Mouse (Mus musculus) embryonic facial prominence, embryonic 13.5 days (tissue): ENCODE results near the gene Ccnk. TPM values are rescaled to one million over a fixed set of nuclear protein-coding genes. Genes with fewer than 3 reads are reported as not detected.

Experiments used
- ATAC-seq: fragments of 200-750 bp; cut with Nextera tagmentation; 2 replicates; pipeline ENCODE4 v1.8.0; 2017; ENCODE audit warnings: low read depth; ENCODE audit not compliant: insufficient number of reproducible peaks, insufficient read depth, low FRiP score, low TSS enrichment
- H3K27ac ChIP-seq: fragments of 300-500 bp; sonication (generic); 2 replicates; pipeline ENCODE4 v1.5.1; 2015; ENCODE audit warnings: moderate library complexity, mild to moderate bottlenecking, inconsistent platforms
- H3K27me3 ChIP-seq: fragments of 300-500 bp; sonication (generic); 2 replicates; pipeline ENCODE4 v1.6.1; 2015; ENCODE audit warnings: mild to moderate bottlenecking, inconsistent platforms
- H3K36me3 ChIP-seq: fragments of 300-500 bp; sonication (generic); 2 replicates; pipeline ENCODE4 v1.6.1; 2015; ENCODE audit warnings: mild to moderate bottlenecking, inconsistent platforms
- H3K4me1 ChIP-seq: fragments of 300-500 bp; sonication (generic); 2 replicates; pipeline ENCODE4 v1.6.1; 2015; ENCODE audit warnings: inconsistent platforms
- H3K4me2 ChIP-seq: fragments of 300-500 bp; sonication (generic); 2 replicates; pipeline ENCODE4 v1.6.1; 2015; ENCODE audit warnings: moderate library complexity, mild to moderate bottlenecking, inconsistent platforms
- H3K4me3 ChIP-seq: fragments of 300-500 bp; sonication (generic); 2 replicates; pipeline ENCODE4 v1.5.1; 2015; ENCODE audit warnings: mild to moderate bottlenecking, inconsistent platforms
- H3K9ac ChIP-seq: fragments of 300-500 bp; sonication (generic); 2 replicates; pipeline ENCODE4 v1.6.1; 2015; ENCODE audit warnings: mild to moderate bottlenecking, inconsistent platforms
- H3K9me3 ChIP-seq: fragments of 300-500 bp; sonication (generic); 2 replicates; pipeline ENCODE4 v1.6.1; 2016; ENCODE audit warnings: inconsistent platforms
- WGBS: fragments of 180-500 bp; shearing (Covaris S2); methylation state at CpG from one replicate; pipeline ENCODE4 v1.1.7; 2015; ENCODE audit warnings: mixed read lengths; 5-methylcytosine and 5-hydroxymethylcytosine counted together
- polyA plus RNA-seq: library from polyadenylated mRNA; unstranded; fragments of >200 nt; fragmentation: Nextera tagmentation; extraction: Ambion mirVana; gene quantifications from 2 replicates; pipeline ENCODE4 v1.2.1, GENCODE M21; 2015

Ccnk gene
- polyA plus RNA-seq, 1 experiment from 2014 or later: 4.4 TPM

GRCm38 (mm10) chr12:108198447-108198846 is 19.1 kb downstream of the Ccnk start:
- H3K27ac ChIP-seq: no peak overlapping the region
- no peak overlapping the region for H3K4me2 ChIP-seq
- H3K36me3 ChIP-seq: peaks cover 97% of the 10 kb centered on the region
- no peaks in the 10 kb centered on the region for H3K27me3 ChIP-seq
- 84% methylated on average over 4 of the region's 4 CpGs for WGBS
- H3K4me3 ChIP-seq: no peak overlapping the region
- H3K9me3 ChIP-seq: no peaks in the 10 kb centered on the region
- H3K4me1 ChIP-seq: no peaks in the 10 kb centered on the region
- ATAC-seq: no peak
- H3K9ac ChIP-seq: no peak overlapping the region

- Histone ChIP-seq H3K9me3 (no peaks in the 10 kb centered on the region), H3K27me3 (no peaks in the 10 kb centered on the region), H3K36me3 (peaks cover 97% of the 10 kb centered on the region), H3K27ac (no peak overlapping the region), H3K4me2 (no peak overlapping the region), H3K4me3 (no peak overlapping the region), H3K9ac (no peak overlapping the region), H3K4me1 (no peaks in the 10 kb centered on the region)
- WGBS: 92% methylated on average over 1 of the region's 1 CpGs
- no peak for ATAC-seq
These were observed 20.7 kb downstream of the Ccnk start for GRCm38 (mm10) chr12:108200094-108200493.

- no peak for ATAC-seq
- no peak overlapping the region for H3K4me2 ChIP-seq
- no peak overlapping the region for H3K9ac ChIP-seq
- 69% methylated on average over 8 of the region's 8 CpGs for WGBS
- H3K4me3 ChIP-seq: no peak overlapping the region
- H3K27ac ChIP-seq: no peak overlapping the region
- H3K4me1 ChIP-seq: no peaks in the 10 kb centered on the region
- no peaks in the 10 kb centered on the region for H3K27me3 ChIP-seq
- no peaks in the 10 kb centered on the region for H3K9me3 ChIP-seq
- peaks cover 73% of the 10 kb centered on the region for H3K36me3 ChIP-seq
These were observed 24.5 kb downstream of the Ccnk start for GRCm38 (mm10) chr12:108203895-108204294.

GRCm38 (mm10) chr12:108204978-108205377 is 25.6 kb downstream of the Ccnk start:
- Histone ChIP-seq H3K27ac (peak overlapping the region; percentile 11; the same call in 1 of the 2 replicates), H3K4me3 (no peak overlapping the region), H3K9ac (no peak overlapping the region), H3K36me3 (peaks cover 62% of the 10 kb centered on the region), H3K9me3 (no peaks in the 10 kb centered on the region), H3K4me1 (peaks cover 7% of the 10 kb centered on the region; the same call in 1 of the 2 replicates), H3K27me3 (no peaks in the 10 kb centered on the region), H3K4me2 (no peak overlapping the region)
- ATAC-seq: no peak
- 72% methylated on average over 12 of the region's 12 CpGs for WGBS

DNA sequence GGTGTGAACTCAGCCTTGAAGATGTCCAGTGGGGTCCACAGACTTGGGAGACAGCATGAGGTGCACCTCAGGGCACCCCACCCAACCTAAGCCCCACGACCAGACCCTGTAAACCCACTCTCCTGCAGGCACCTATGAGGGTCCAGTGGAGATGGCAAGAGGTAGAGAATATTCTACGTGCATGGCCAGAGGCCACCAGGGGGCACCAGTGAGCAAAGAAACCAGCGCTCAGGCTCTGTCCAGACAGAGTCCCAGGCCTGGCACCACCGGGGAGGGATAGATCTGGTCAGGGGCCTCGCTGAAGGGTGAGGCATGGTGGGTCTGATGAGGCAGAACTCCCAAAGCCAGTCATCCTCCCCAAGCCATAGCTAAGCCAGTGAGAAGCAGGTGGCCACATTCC is 27.3 kb downstream of the Ccnk start:
- H3K9me3 ChIP-seq: no peaks in the 10 kb centered on the region

GRCm38 (mm10) chr12:108208216-108208615 is 28.8 kb downstream of the Ccnk start:
- no peak for ATAC-seq

More for the DNA sequence above, 27.3 kb downstream of the Ccnk start:
- ATAC-seq: peak; percentile 43; the same call in 1 of the 2 replicates
- H3K27ac ChIP-seq: no peak overlapping the region
- H3K9ac ChIP-seq: no peak overlapping the region
- no peak overlapping the region for H3K4me3 ChIP-seq
- no peaks in the 10 kb centered on the region for H3K27me3 ChIP-seq
- peaks cover 11% of the 10 kb centered on the region; the same call in 1 of the 2 replicates for H3K4me1 ChIP-seq
- WGBS: 12% methylated on average over 5 of the region's 5 CpGs
- no peak overlapping the region for H3K4me2 ChIP-seq
- peaks cover 51% of the 10 kb centered on the region for H3K36me3 ChIP-seq

GRCm38 (mm10) chr12:108208726-108209438 is 29.5 kb downstream of the Ccnk start:
- no peak overlapping the region for H3K9ac ChIP-seq
- H3K9me3 ChIP-seq: no peaks in the 10 kb centered on the region
- 29% methylated on average over 13 of the region's 13 CpGs for WGBS
- no peak overlapping the region for H3K4me2 ChIP-seq
- peaks cover 33% of the 10 kb centered on the region for H3K4me1 ChIP-seq
- no peaks in the 10 kb centered on the region for H3K27me3 ChIP-seq
- no peak for ATAC-seq
- no peak overlapping the region for H3K4me3 ChIP-seq
- H3K27ac ChIP-seq: no peak overlapping the region
- peaks cover 31% of the 10 kb centered on the region for H3K36me3 ChIP-seq

More at GRCm38 (mm10) chr12:108208216-108208615, 28.8 kb downstream of the Ccnk start:
- Histone ChIP-seq H3K36me3 (peaks cover 36% of the 10 kb centered on the region), H3K4me2 (no peak overlapping the region), H3K27ac (no peak overlapping the region), H3K4me3 (no peak overlapping the region), H3K27me3 (no peaks in the 10 kb centered on the region), H3K9ac (no peak overlapping the region), H3K4me1 (peaks cover 26% of the 10 kb centered on the region), H3K9me3 (no peaks in the 10 kb centered on the region)
- 85% methylated on average over 9 of the region's 9 CpGs for WGBS

- H3K4me3 ChIP-seq: no peak overlapping the region
- H3K9me3 ChIP-seq: no peaks in the 10 kb centered on the region
- 86% methylated on average over 15 of the region's 15 CpGs for WGBS
- ATAC-seq: no peak
- no peak overlapping the region for H3K9ac ChIP-seq
- H3K4me2 ChIP-seq: no peak overlapping the region
- no peaks in the 10 kb centered on the region for H3K27me3 ChIP-seq
- peaks cover 48% of the 10 kb centered on the region for H3K4me1 ChIP-seq
- H3K36me3 ChIP-seq: peaks cover 16% of the 10 kb centered on the region
- H3K27ac ChIP-seq: no peak overlapping the region
These were observed 31.2 kb downstream of the Ccnk start for GRCm38 (mm10) chr12:108210623-108211022.

- Histone ChIP-seq H3K27ac (peak overlapping the region; percentile 8; the same call in 1 of the 2 replicates), H3K9me3 (no peaks in the 10 kb centered on the region), H3K4me2 (no peak overlapping the region), H3K9ac (peak overlapping the region; percentile 40; the same call in 1 of the 2 replicates), H3K4me1 (peaks cover 57% of the 10 kb centered on the region), H3K36me3 (peaks cover 5% of the 10 kb centered on the region; the same call in 1 of the 2 replicates), H3K4me3 (no peak overlapping the region), H3K27me3 (no peaks in the 10 kb centered on the region)
- ATAC-seq: no peak
- WGBS: 53% methylated on average over 5 of the region's 5 CpGs
These were observed 32.7 kb downstream of the Ccnk start for GRCm38 (mm10) chr12:108212071-108212470.

GRCm38 (mm10) chr12:108212476-108212875 is 33.1 kb downstream of the Ccnk start:
- Histone ChIP-seq H3K27me3 (no peaks in the 10 kb centered on the region), H3K4me3 (no peak overlapping the region), H3K9me3 (no peaks in the 10 kb centered on the region), H3K4me2 (no peak overlapping the region), H3K36me3 (peaks cover 5% of the 10 kb centered on the region; the same call in 1 of the 2 replicates), H3K27ac (peak overlapping the region; percentile 8; the same call in 1 of the 2 replicates), H3K9ac (peak overlapping the region; percentile 36; the same call in 1 of the 2 replicates), H3K4me1 (peaks cover 58% of the 10 kb centered on the region)
- no peak for ATAC-seq
- WGBS: 87% methylated on average over 6 of the region's 6 CpGs

DNA sequence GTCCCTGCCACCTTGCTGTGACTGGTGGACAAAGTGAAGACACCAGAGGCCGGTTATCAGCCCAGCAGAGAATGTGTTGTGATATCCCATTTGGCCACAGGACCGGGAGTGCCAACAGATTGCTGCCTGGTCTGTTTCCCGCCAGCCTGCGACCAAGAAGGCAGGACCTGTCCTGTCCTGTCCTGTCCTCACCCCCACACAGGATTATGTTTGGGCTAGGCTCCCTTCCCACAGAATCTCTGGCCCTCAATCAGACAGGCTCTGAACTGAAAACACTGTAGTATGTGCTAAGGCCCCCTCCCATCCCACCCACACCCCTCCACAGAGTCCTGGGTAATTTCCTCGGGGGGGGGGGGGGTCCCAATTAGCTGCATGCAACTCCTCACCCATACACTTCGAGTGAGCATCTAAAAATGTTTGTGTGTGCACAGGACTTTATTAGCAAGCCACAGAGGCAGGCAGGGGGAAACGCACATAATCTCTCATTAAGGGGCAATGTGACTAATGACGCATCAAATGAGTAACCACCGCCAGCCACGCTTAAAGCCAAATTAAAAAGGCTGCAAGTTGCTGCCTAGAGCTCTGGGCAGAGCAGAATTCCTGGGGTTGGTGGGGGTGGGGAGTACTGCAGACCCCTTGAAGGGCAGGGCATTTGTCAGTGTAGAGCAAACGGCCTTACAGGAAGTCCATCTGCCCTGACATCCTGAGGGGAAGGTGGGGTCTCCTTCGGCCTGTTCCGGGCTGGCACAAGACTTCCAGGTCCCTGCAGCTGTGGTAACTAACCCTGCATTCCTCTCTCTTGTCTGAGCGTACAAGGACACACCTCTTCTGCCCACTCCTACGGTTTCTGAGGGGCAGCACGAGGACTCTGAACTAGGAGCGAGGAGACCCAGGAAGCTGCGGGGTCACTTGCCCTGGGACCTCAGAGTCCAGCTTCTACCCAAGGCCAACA is 34.0 kb downstream of the Ccnk start:
- 0 out of 2 replicates have a peak overlapping the region, but pooled peaks have one; percentile 11 for H3K9ac ChIP-seq
- no peaks in the 10 kb centered on the region for H3K9me3 ChIP-seq
- H3K4me1 ChIP-seq: peaks cover 65% of the 10 kb centered on the region
- no peaks in the 10 kb centered on the region for H3K27me3 ChIP-seq
- H3K4me2 ChIP-seq: no peak overlapping the region
- H3K4me3 ChIP-seq: no peak overlapping the region
- WGBS: 39% methylated on average over 18 of the region's 18 CpGs
- peaks cover 5% of the 10 kb centered on the region; the same call in 1 of the 2 replicates for H3K36me3 ChIP-seq
- ATAC-seq: no peak
- 0 out of 2 replicates have a peak overlapping the region, but pooled peaks have one; percentile 11 for H3K27ac ChIP-seq
